Mouse (Mus musculus) gastrocnemius, adult 2 months (tissue): Measurements from ENCODE around the gene Sirt1. TPM values are rescaled to one million over a fixed set of nuclear protein-coding genes. Genes with fewer than 3 reads are reported as not detected.

ENCODE experiments used
- DNase-seq: peaks from one replicate; pipeline ENCODE4 v3.0.0; 2022
- H3K27ac ChIP-seq: fragments of 200-600 bp; 2 replicates; pipeline ENCODE4 v1.8.1; 2022; ENCODE audit warnings: mild to moderate bottlenecking
- H3K4me3 ChIP-seq: fragments of 200-600 bp; 2 replicates; pipeline ENCODE4 v1.8.1; 2022; ENCODE audit warnings: mild to moderate bottlenecking, moderate library complexity
- CTCF ChIP-seq: fragments of 200-600 bp; IDR thresholded peaks from 2 replicates; pipeline ENCODE4 v1.8.1; 2022; ENCODE audit warnings: antibody characterized with exemption, mild to moderate bottlenecking, moderate library complexity
- intact Hi-C: fragments of 180-260 bp; cut with DNase I; formaldehyde crosslinking; loops from one replicate; pipeline ENCODE4 v1.15.1; 2025
- total RNA-seq, 2 experiments: library from RNA; stranded (reverse); gene quantifications; 2 replicates each; pipeline ENCODE4 v1.2.3; 2021

Sirt1 gene
- total RNA-seq, 2 experiments from 2014 or later = 8.0 to 9.2 TPM

- H3K27ac ChIP-seq = no peak overlapping the region
- no peak overlapping the region for H3K4me3 ChIP-seq
- TF ChIP-seq CTCF = no peak
- intact Hi-C loops = no loop called here
- no peak for DNase-seq
These were observed 104.5 kb downstream of the Sirt1 start for GRCm38 (mm10) chr10:63277010-63277409.

GRCm38 (mm10) chr10:63272868-63273267 is 108.6 kb downstream of the Sirt1 start:
- TF ChIP-seq CTCF = no peak
- Histone ChIP-seq H3K4me3 (no peak overlapping the region), H3K27ac (no peak overlapping the region)
- intact Hi-C loops = no loop called here
- DNase-seq = no peak

GRCm38 (mm10) chr10:63272401-63272800 is 109.1 kb downstream of the Sirt1 start:
- Histone ChIP-seq H3K4me3 (no peak overlapping the region), H3K27ac (no peak overlapping the region)
- no peak for DNase-seq
- intact Hi-C loops = no loop called here
- TF ChIP-seq CTCF = no peak

Other genes starting within 250 kb of the Sirt1 start
- 100 to 1,000 TPM; 248 to 338 TPM for gene Mypn, start 177.8 kb downstream of the Sirt1 start, total RNA-seq
- gene Herc4, start 137.9 kb downstream of the Sirt1 start, total RNA-seq = 10 to 100 TPM; 21.2 to 21.6 TPM
- gene Dnajc12, start 739 bp upstream of the Sirt1 start, total RNA-seq = 10 to 100 TPM; 15.7 to 15.8 TPM
- not detected for gene Gm7075, start 40.1 kb upstream of the Sirt1 start, total RNA-seq
- 10 to 100 TPM; 11.8 to 22.7 TPM for gene Ctnna3, start 48.4 kb upstream of the Sirt1 start, total RNA-seq